Mouse (Mus musculus) common myeloid progenitor, adult 5-6 weeks (primary cell): ENCODE data around the gene Supt5. TPM values are rescaled to one million over a fixed set of nuclear protein-coding genes. Genes with fewer than 3 reads are reported as not detected.

ENCODE experiments used
- ATAC-seq: replicated peaks from 2 replicates; pipeline ENCODE4 v1.8.0; 2016; ENCODE audit warnings: low read depth, mild to moderate bottlenecking, moderate TSS enrichment, inconsistent platforms; ENCODE audit not compliant: poor library complexity, severe bottlenecking
- total RNA-seq: library from RNA; stranded (forward); fragments of 200-1000, 187-1606 nt; gene quantifications from 2 replicates; pipeline ENCODE4 v1.2.3, GENCODE M21; 2017

Supt5 gene
- total RNA-seq, 1 experiment from 2014 or later: 63.4 TPM

DNA sequence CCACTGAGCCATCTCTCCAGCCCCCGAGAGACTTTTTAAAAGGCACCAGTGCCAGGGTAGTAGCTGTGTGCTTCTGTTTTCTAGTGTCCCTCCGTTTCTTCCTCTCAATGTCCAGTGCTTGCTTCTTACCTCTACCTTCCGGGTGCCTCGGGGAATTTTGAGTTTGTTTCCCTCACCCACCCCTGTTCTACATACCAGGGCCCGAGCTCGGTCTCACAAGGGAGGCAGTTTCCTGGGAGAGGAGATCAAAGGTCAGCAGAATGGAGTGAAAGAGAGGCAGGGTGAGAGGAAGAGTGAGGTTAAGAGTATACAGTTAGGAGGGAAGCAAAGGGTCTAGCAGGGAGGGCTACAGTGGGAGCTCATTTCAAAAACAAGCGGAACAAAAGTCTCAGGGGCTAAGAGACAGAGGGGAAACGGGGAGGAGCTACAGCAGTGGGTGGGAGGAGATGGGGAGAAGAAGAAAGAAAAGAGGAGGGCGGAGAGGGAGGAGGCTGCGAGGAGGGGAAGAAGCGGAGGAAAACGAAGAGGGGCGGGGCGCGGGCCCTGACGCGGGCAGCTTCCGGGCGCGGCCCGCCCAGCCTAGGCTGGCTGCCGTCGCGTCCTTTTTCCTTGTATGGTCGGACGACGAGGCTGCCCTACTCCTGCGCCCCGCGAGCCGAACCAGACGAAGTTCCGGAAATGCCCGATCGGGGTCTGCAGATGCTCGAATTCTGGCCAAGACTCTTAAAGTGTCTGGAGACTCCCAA lies 36.8 kb upstream of the Supt5 start:
- peak; percentile 35 for ATAC-seq

- ATAC-seq: no peak
Measured at GRCm38 (mm10) chr7:28374647-28375046, 36.1 kb upstream of the Supt5 start.

- no peak for ATAC-seq
Measured at GRCm38 (mm10) chr7:28373891-28374495, 35.4 kb upstream of the Supt5 start.

GRCm38 (mm10) chr7:28373131-28373581 lies 34.6 kb upstream of the Supt5 start:
- ATAC-seq: peak; percentile 4; the same call in 1 of the 2 replicates

- peak; percentile 67 for ATAC-seq
Measured at GRCm38 (mm10) chr7:28372251-28373108, 33.9 kb upstream of the Supt5 start, which contains the start of gene Plekhg2. Gene Plekhg2 (minus strand): TSS chr7:28372599.

DNA sequence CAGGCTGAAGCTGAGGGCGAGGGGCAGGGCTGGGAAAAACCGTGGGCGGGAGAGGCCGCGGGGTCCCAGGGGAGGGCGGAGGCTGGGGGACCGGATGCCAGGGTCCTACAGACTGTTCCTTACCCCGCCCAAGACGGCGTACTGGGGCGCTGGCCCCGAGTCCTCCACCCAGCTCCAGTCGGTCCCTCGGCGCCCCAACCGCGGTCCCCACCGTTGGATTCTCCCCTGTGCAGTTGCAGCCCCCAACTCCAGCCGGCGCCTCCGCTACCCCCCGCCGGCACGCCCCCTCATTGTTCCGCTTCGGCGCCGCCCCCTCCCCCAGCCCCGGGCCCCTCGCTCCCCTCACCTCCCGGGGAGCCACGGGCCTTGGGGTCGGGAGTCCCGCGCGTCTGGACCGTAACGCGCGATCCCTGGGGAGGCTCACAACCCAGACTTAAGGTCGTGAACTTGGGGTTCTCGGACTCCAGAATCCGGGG lies 33.0 kb upstream of the Supt5 start:
- ATAC-seq: no peak

GRCm38 (mm10) chr7:28370977-28371513 lies 32.5 kb upstream of the Supt5 start:
- ATAC-seq: no peak

GRCm38 (mm10) chr7:28370051-28370450 lies 31.5 kb upstream of the Supt5 start:
- ATAC-seq: no peak

GRCm38 (mm10) chr7:28368276-28368920 lies 29.9 kb upstream of the Supt5 start:
- ATAC-seq: no peak

GRCm38 (mm10) chr7:28367663-28368275 lies 29.2 kb upstream of the Supt5 start:
- ATAC-seq: no peak

DNA sequence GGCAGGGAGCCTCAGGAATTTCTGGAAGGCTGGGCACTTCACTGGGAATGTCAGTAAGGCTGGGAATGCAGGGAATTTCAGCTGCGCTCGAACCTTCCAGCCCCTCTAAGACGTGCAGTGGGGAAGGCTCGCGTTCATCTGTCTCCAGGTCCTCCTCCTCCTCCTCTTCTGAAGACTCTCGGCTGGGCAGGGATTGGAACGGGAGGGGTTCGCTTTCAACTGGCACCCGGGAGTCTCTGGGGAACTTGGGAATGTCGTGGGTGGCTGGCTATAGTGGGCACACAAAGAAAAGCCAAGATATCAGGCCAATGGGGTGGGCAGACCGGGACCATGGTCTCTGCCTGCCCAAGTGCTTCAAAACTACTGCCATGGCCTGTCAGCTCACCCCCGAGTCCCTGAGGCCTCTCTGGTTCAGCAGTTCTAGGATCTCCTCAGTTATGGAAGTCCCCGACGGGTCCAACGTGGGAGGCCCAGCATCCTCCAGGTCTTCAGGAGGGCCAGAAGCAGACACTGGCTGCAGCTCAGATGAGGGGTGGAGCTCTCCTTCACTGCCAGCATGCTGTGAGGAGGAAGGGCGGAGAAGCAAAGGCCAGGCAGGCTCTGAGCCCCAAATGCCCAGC lies 24.0 kb upstream of the Supt5 start:
- ATAC-seq: no peak

GRCm38 (mm10) chr7:28361647-28362341 lies 23.2 kb upstream of the Supt5 start:
- ATAC-seq: no peak

- ATAC-seq: no peak
Measured at GRCm38 (mm10) chr7:28360291-28360690, 21.7 kb upstream of the Supt5 start.

- ATAC-seq: no peak
Measured at GRCm38 (mm10) chr7:28359854-28360253, 21.3 kb upstream of the Supt5 start.

GRCm38 (mm10) chr7:28358431-28358830 lies 19.9 kb upstream of the Supt5 start:
- ATAC-seq: no peak

GRCm38 (mm10) chr7:28357984-28358383 lies 19.4 kb upstream of the Supt5 start:
- no peak for ATAC-seq

DNA sequence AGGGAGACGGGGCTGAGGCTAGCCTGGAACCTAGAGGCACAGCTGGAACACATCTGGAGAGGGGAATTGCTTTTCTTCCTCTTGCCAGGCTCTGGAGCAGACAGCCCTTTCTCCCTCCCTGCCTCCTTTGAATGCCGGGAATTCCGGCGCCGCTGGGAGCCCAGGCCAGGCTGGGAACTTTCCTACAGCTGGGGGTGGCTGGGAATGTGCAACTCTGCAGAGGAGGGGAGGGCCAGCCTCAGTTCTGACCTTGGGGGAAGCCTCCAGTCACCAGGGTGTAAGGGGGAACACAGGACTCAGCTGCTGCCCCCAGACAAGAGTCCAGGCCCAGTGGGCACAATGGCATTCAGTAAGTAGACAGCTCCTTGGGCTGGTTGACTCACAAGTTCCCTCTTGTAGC lies 18.4 kb upstream of the Supt5 start:
- ATAC-seq: no peak

GRCm38 (mm10) chr7:28355221-28355620 lies 16.7 kb upstream of the Supt5 start:
- no peak for ATAC-seq
